Mouse (Mus musculus) mature B cell (primary cell): ENCODE results near the gene Platr17.

Experiments used
- in situ Hi-C: fragments of 300-500 bp; cut with MboI; formaldehyde crosslinking; loops from 2 replicates; pipeline ENCODE4 v1.14.3; 2019

The Platr17 gene

DNA sequence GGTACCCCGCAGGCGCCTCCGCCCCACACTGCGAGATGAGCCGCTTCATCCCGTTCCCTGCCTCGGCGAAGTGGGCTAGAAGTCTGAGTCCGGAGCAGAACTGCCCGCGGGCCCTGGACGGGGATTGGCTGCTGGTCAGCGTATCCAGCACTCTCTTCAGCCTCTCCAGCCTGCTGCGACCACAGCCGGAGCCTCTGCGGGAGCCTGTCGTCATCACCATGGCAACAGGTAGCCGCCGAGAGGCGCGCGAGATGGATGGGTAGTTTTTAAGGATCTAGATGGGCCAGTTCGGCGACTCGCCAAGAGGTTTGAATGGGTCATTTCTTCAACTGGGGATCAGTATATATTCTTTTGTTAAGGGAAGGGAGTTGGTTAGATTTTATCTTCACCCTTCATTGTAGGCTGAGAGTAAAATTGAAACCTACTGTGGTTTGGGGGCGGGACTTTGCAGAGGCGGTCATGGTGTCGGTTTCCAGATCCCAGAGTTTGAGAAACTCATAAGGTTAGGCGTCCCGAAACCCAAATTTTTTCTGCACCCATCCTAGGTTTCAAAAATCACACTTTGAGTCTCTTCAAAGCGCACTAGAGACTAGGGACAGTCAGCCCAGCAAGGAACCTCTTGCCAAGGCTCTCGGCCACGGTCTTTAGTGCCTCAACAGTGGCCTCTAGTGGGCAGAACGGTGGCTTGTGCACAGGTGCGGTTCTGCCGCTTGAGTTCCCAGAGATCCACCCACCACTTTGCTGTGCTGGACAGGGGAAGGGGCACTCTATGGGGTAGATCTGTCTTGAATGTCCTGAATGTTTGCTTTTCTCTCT lies 15.6 kb downstream of the Platr17 start:
- in situ Hi-C loops: no loop called here

DNA sequence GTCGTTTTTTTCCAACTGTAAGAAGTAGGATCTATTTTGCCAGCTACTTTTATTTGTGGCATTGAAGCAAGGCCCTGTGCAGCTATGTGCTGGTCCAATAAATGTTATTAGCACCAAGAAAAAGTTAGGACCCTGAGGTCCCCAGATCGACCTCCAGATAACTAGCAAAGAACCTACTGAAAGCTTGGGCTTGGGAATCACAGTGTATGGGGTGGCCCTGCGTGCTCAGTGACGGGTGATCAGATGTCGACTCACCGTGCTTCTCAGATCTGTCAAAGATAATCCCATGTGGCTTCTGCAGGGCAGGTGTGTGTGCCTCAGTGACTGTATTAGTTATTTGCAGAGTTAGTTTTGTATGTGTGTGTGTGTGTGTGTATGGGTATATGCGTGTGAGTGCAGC lies 16.4 kb downstream of the Platr17 start:
- in situ Hi-C loops: no loop called here

- in situ Hi-C loops: no loop called here
Measured at GRCm38 (mm10) chr17:33924577-33925283, 19.8 kb downstream of the Platr17 start.

GRCm38 (mm10) chr17:33925406-33926116 lies 20.6 kb downstream of the Platr17 start:
- in situ Hi-C loops: no loop called here

GRCm38 (mm10) chr17:33926207-33926932 lies 21.4 kb downstream of the Platr17 start:
- in situ Hi-C loops: no loop called here

DNA sequence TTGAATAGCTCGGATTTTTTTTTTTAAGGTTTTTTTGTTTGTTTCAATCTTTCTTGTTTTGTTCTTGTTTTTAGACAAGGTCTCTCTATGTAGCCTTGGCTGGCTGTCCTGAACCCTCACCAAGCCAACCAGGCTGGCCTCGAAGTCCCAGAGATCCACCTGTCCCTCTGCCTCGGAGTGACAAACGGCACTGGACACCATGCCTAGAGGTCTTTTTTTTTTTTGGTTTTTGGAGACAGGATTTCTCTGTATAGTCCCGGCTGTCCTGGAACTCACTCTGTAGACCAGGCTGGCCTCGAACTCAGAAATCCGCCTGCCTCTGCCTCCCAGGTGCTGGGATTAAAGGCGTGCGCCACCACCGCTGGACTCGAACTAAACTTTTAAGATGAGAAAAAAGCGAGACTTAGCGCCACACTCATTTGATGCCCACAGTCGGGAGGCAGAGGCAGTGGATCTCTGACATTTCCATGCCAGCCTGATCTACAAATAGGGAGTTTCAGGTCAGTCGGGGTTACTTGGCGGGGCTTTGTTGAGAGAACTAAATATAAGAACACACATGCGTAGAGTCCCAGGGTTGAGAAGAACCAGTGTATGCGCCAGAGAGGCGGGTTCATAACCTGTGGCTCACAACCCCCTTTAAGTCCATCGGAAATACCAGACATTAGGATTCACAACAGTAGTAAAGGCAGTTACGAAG lies 23.5 kb downstream of the Platr17 start:
- in situ Hi-C loops: no loop called here

GRCm38 (mm10) chr17:33929371-33930279 lies 24.7 kb downstream of the Platr17 start, which contains the start of gene Rgl2:
Gene Rgl2 (plus strand): TSS chr17:33929543.
- in situ Hi-C loops: no loop called here

DNA sequence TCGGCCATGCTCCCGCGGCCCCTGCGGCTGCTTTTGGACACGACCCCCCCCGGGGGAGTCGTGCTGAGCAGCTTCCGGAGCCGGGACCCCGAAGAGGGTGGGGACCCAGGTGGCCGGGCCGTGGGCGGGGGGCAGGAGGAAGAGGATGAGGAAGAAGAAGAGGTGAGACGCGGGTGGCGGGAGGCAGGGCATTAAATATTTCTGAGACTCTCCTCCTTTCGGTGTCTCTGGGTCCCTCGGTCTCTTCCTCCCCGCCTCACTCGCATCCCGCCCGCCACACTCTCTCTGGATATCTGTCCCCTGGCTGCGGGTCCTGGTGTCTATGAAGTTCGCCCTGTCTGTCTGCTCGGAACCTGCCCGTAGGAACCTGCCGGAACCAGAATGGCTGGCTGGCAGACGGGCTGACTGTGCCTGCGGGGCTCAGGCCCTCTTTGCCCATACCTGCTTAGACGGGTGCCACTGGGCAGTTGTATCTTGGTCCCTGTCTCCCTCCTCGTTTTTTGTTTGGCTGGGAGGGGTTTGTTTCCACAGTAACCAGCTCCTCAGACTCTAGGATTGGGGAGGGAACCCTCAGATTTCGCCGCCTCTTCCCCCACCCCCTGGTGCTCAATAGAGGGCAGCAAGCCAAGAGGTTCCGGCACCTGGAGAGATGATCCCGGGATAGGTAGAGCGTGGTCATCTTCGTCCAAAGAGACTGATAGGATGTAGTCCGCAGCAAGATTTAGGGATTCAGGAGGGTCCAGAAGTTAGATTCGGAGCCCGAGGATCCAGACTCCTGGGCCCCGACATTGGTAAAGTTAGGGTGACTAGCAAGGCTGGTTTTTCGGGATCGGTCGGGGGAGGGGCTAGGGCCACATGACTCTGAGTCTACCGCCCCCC lies 25.6 kb downstream of the Platr17 start:
- in situ Hi-C loops: no loop called here

- in situ Hi-C loops: no loop called here
Measured at GRCm38 (mm10) chr17:33931159-33931866, 26.4 kb downstream of the Platr17 start.

DNA sequence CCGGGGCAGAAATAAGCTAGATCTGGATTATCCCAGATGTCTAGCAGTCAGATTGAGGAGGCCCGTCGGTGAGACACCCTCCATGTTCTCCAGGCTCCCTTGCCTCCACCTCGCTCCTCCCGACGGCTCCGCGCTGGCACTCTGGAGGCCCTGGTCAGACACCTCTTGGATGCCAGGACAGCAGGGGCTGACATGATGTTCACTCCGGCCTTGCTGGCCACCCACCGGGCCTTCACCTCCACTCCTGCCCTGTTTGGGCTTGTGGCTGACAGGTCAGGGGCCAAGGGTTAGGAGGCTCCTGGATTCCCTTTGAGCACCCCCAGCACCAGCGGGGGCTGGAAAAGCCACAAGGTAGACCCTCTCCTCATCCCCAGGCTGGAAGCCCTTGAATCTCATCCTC lies 27.0 kb downstream of the Platr17 start:
- in situ Hi-C loops: no loop called here

- in situ Hi-C loops: no loop called here
Measured at GRCm38 (mm10) chr17:33932448-33932847, 27.5 kb downstream of the Platr17 start.

DNA sequence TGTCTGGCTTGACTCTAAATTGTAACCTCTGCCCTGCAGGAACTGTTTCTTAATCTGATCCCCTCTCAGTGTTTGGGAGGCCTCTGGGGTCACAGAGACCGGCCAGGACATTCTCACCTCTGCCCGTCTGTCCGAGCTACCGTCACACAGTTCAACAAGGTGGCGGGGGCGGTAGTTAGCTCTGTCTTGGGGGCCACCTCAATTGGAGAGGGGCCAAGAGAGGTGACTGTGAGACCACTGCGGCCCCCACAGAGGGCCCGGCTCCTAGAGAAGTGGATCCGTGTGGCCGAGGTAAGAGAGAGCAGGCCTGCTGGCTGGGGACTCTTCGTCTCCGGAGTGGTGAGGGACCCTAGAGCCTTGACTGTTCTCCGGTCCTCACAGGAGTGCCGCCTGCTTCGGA lies 28.0 kb downstream of the Platr17 start:
- in situ Hi-C loops: no loop called here

GRCm38 (mm10) chr17:33935422-33936055 lies 30.6 kb downstream of the Platr17 start:
- in situ Hi-C loops: no loop called here

DNA sequence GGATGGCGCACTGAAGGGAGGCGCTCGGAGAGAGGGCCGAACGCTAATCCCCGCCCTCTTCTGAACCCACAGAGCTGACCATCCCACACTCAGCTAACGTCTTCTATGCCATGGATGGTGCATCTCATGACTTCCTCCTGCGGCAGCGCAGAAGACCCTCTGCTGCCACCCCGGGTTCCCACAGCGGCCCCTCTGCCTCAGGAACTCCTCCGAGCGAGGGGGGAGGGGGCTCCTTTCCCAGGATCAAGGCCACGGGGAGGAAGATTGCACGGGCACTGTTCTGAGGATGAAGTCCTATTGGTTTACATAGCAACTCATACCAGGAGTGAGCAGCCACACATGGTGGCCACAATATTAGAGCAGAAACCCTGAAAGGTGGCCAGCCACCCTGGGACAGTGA lies 32.1 kb downstream of the Platr17 start:
- in situ Hi-C loops: no loop called here

DNA sequence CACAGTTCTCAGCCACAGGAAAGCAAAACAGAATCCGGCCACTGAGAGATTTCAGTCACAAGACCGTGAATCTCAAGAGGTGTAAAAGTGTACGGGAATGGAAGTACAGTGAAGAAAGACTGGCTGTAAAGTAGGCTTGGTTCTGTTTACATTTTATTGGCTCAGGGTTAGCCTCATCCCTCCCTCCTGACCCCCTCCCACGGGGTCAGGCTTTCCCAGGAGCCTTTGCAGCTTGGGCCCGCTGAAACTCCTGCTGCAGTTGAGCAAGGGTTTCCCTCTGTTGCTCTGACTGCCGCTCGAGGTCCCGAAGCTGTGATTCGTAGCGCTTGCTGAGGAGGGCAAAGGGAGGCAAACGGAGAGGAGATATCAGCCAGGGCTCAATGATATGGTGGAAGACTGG lies 33.8 kb downstream of the Platr17 start:
- in situ Hi-C loops: no loop called here

GRCm38 (mm10) chr17:33940206-33940805 lies 35.4 kb downstream of the Platr17 start, which contains the start of the genes Pfdn6 and Wdr46:
Gene Pfdn6 (minus strand): TSS chr17:33940343.
Gene Wdr46 (plus strand): TSS chr17:33940660.
- in situ Hi-C loops: no loop called here

DNA sequence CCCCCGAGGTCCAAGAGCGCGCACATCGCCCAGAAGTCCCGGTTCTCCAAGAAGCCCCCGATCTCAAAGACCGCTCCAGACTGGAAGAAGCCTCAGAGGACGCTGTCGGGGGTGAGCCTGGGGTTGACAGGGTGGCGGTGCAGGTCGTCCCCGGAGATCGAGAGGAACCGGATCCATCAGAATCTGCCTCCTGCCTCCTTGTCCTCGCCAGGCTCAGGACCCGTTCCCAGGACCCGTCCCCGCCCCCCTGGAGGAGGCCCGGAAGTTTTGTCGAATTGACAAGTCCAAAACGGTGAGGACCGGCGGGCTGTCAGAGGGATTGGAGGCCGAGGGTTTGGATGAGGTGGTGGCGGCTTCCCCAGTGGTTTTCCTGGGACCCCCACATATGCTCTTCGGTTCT lies 36.0 kb downstream of the Platr17 start:
- in situ Hi-C loops: no loop called here

DNA sequence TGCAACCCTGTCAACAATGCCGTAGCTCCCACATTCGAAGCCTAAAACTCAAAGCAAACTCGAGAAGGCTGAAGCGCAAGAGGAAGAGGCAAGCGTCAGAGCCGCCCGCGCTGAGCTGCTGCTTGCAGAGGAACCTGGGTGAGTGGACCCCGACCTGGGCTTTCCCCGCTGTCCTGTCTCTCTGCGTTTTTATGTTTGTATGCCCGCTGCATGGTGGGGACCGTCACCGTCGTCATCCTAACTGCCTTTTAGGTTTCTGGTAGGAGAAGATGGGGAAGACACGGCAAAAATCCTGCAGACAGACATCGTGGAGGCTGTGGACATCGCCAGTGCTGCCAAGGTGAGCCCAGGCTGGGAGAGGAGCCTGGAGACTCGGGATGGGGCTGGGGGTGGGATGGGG lies 36.4 kb downstream of the Platr17 start:
- in situ Hi-C loops: no loop called here
